21 mouse cellular contexts compared by ENCODE assay signal in genomic region chr12:106515257-106515788, GRCm38 (mm10).
DNase-seq lines count a peak whose midpoint lies in the region; ATAC-seq and TF ChIP-seq lines count a peak whose summit lies in the region.
"Had no signal": no experiment of that assay in that cellular context is flagged by ENCODE, and none has a peak within 500 bp of the region (broad histone marks: within the 10 kb centered on the region; RNA-seq: fewer than 3 reads in every experiment).

No protein-coding gene starts in this region.

- H3K9ac ChIP-seq in hindbrain, postnatal 0 days (replicated peaks; ENCODE audit: low read length) = no peak overlapping the region
- H3K9ac ChIP-seq in hindbrain, embryonic 12.5 days = no peak overlapping the region
- H3K9ac ChIP-seq in neural tube, embryonic 13.5 days = no peak overlapping the region
- no peak overlapping the region for H3K9ac ChIP-seq in neural tube, embryonic 15.5 days (replicated peaks)
- H3K9ac ChIP-seq: neural tube, embryonic 12.5 days had no signal

- no peaks in the 10 kb centered on the region for H3K27me3 ChIP-seq in hindbrain, postnatal 0 days (ENCODE audit: insufficient read depth, low read length)
- no peaks in the 10 kb centered on the region for H3K27me3 ChIP-seq in hindbrain, embryonic 12.5 days
- H3K27me3 ChIP-seq in neural tube, embryonic 13.5 days = no peaks in the 10 kb centered on the region
- no peaks in the 10 kb centered on the region for H3K27me3 ChIP-seq in neural tube, embryonic 15.5 days (replicated peaks)
- H3K27me3 ChIP-seq: neural tube, embryonic 12.5 days; Patski had no signal

- H3K9me3 ChIP-seq in hindbrain, postnatal 0 days (ENCODE audit: low read length) = no peaks in the 10 kb centered on the region
- no peaks in the 10 kb centered on the region for H3K9me3 ChIP-seq in hindbrain, embryonic 12.5 days (replicated peaks)
- H3K9me3 ChIP-seq in neural tube, embryonic 13.5 days = no peaks in the 10 kb centered on the region
- H3K9me3 ChIP-seq in neural tube, embryonic 15.5 days (replicated peaks) = no peaks in the 10 kb centered on the region
- H3K9me3 ChIP-seq: neural tube, embryonic 12.5 days had no signal

- H3K4me2 ChIP-seq in hindbrain, postnatal 0 days (ENCODE audit: low read depth, low read length) = no peak overlapping the region
- no peak overlapping the region for H3K4me2 ChIP-seq in hindbrain, embryonic 12.5 days (replicated peaks)
- no peak overlapping the region for H3K4me2 ChIP-seq in neural tube, embryonic 13.5 days
- no peak overlapping the region for H3K4me2 ChIP-seq in neural tube, embryonic 15.5 days
- H3K4me2 ChIP-seq: liver, embryonic 11.5 days; neural tube, embryonic 12.5 days had no signal

- TF ChIP-seq CTCF in hindbrain, postnatal 0 days (IDR thresholded peaks at IDR 0.05; ENCODE audit: low read depth) = peak; percentile 22; the same call in 1 of the 2 replicates

- no peaks in the 10 kb centered on the region for H3K4me1 ChIP-seq in hindbrain, postnatal 0 days (ENCODE audit: insufficient read depth, low read length)
- 0 out of 2 replicates have a peak, but pooled peaks cover 3% of the 10 kb centered on the region for H3K4me1 ChIP-seq in hindbrain, embryonic 12.5 days
- 0 out of 2 replicates have a peak, but pooled peaks cover 7% of the 10 kb centered on the region for H3K4me1 ChIP-seq in neural tube, embryonic 13.5 days (replicated peaks)
- 0 out of 2 replicates have a peak, but pooled peaks cover 2% of the 10 kb centered on the region for H3K4me1 ChIP-seq in neural tube, embryonic 15.5 days
- H3K4me1 ChIP-seq: neural tube, embryonic 12.5 days had no signal

- WGBS in hindbrain, postnatal 0 days = 31% methylated on average over 17 of the region's 17 CpGs
- 68% methylated on average over 16 of the region's 17 CpGs for WGBS in hindbrain, embryonic 12.5 days
- 57% methylated on average over 17 of the region's 17 CpGs for whole genome bisulfite sequencing in neural tube, embryonic 13.5 days
- 45% methylated on average over 17 of the region's 17 CpGs for WGBS in neural tube, embryonic 15.5 days

- DNase-seq in cerebellum, postnatal 14 days = peak; percentile 15 to 31
- DNase-seq in cerebellum, adult 11 months = no peak
- DNase-seq in hindbrain, postnatal 0 days (ENCODE audit: low spot score) = peak; percentile 82
- DNase-seq in neural tube, embryonic 10.5 days (ENCODE audit: extremely low spot score, low spot score) = no peak
- no peak for DNase-seq in spleen, postnatal 36 days (ENCODE audit: low spot score in 2 of 2)
- DNase-seq: B cell, adult 2 months; cerebellum, adult 9-11 months; embryo, embryonic 11 days; gastrocnemius, postnatal 14 days; heart, adult 2 months; kidney, adult 2 months; lung, adult 2 months; thymus, postnatal 14 days had no signal

- H3K4me3 ChIP-seq in hindbrain, postnatal 0 days (ENCODE audit: low read length) = no peak overlapping the region
- H3K4me3 ChIP-seq in hindbrain, embryonic 12.5 days = no peak overlapping the region
- H3K4me3 ChIP-seq in neural tube, embryonic 13.5 days = no peak overlapping the region
- no peak overlapping the region for H3K4me3 ChIP-seq in neural tube, embryonic 15.5 days (replicated peaks)
- H3K4me3 ChIP-seq: heart, adult 2 months; neural tube, embryonic 12.5 days had no signal

- H3K36me3 ChIP-seq in hindbrain, postnatal 0 days (ENCODE audit: insufficient read depth, low read length) = no peaks in the 10 kb centered on the region
- H3K36me3 ChIP-seq in hindbrain, embryonic 12.5 days = no peaks in the 10 kb centered on the region
- H3K36me3 ChIP-seq in neural tube, embryonic 13.5 days = no peaks in the 10 kb centered on the region
- no peaks in the 10 kb centered on the region for H3K36me3 ChIP-seq in neural tube, embryonic 15.5 days
- H3K36me3 ChIP-seq: neural tube, embryonic 12.5 days had no signal

- peak; percentile 78 for ATAC-seq in hindbrain, postnatal 0 days
- no peak for ATAC-seq in hindbrain, embryonic 12.5 days (ENCODE audit: low FRiP score)
- ATAC-seq in neural tube, embryonic 13.5 days (ENCODE audit: low read depth) = 0 out of 2 replicates have a peak, but pooled peaks have one; percentile 27
- peak; percentile 28; the same call in 1 of the 2 replicates for ATAC-seq in neural tube, embryonic 15.5 days (ENCODE audit: low FRiP score)
- ATAC-seq: activated CD4-positive, CD25-positive, alpha-beta regulatory T cell, adult 4 months; Patski had no signal

- no peak overlapping the region for H3K27ac ChIP-seq in hindbrain, postnatal 0 days
- no peak overlapping the region for H3K27ac ChIP-seq in hindbrain, embryonic 12.5 days
- H3K27ac ChIP-seq in neural tube, embryonic 13.5 days (replicated peaks) = no peak overlapping the region
- H3K27ac ChIP-seq in neural tube, embryonic 15.5 days (replicated peaks) = no peak overlapping the region
- H3K27ac ChIP-seq: heart, adult 2 months; macrophage; neural tube, embryonic 12.5 days had no signal

Comparison
In these comparisons a context has a peak if more than half of its experiments do, and no peak if none do; other contexts are left out.
1. DNase-seq: peak in cerebellum, postnatal 14 days (2 of 2) and hindbrain, postnatal 0 days (single experiment); none in cerebellum, adult 11 months (single experiment), neural tube, embryonic 10.5 days (single experiment) and spleen, postnatal 36 days (0 of 2).